Mouse (Mus musculus) midbrain, embryonic 11.5 days (tissue): ENCODE data around the gene Ocel1. TPM values are rescaled to one million over a fixed set of nuclear protein-coding genes. Genes with fewer than 3 reads are reported as not detected.

Experiments
- ATAC-seq: fragments of 200-750 bp; cut with Nextera tagmentation; 2 replicates; pipeline ENCODE4 v1.8.0; 2017; ENCODE audit warnings: moderate TSS enrichment, moderate library complexity; ENCODE audit not compliant: low FRiP score
- DNase-seq: peaks from one replicate; pipeline ENCODE4 v3.0.0; 2015; ENCODE audit warnings: low spot score; ENCODE audit errors: missing footprints
- H3K27ac ChIP-seq: fragments of 300-500 bp; sonication (generic); 2 replicates; pipeline ENCODE4 v1.5.1; 2014; ENCODE audit warnings: low read depth, low read length
- H3K27me3 ChIP-seq: fragments of 300-500 bp; sonication (generic); 2 replicates; pipeline ENCODE4 v1.6.1; 2014; ENCODE audit warnings: mild to moderate bottlenecking, low read length, moderate library complexity, mixed read lengths; ENCODE audit not compliant: control insufficient read depth, insufficient read depth
- H3K36me3 ChIP-seq: fragments of 300-500 bp; sonication (generic); 2 replicates; pipeline ENCODE4 v1.6.1; 2014; ENCODE audit warnings: mild to moderate bottlenecking, low read length, moderate library complexity, mixed read lengths; ENCODE audit not compliant: control insufficient read depth, insufficient read depth
- H3K4me1 ChIP-seq: fragments of 300-500 bp; sonication (generic); 2 replicates; pipeline ENCODE4 v1.6.1; 2014; ENCODE audit warnings: low read length; ENCODE audit not compliant: control insufficient read depth, insufficient read depth
- H3K4me2 ChIP-seq: fragments of 300-500 bp; sonication (generic); 2 replicates; pipeline ENCODE4 v1.6.1; 2014; ENCODE audit warnings: mild to moderate bottlenecking, moderate library complexity
- H3K4me3 ChIP-seq: fragments of 300-500 bp; sonication (generic); 2 replicates; pipeline ENCODE4 v1.5.1; 2014; ENCODE audit warnings: low read depth, low read length
- H3K9ac ChIP-seq: fragments of 300-500 bp; sonication (generic); 2 replicates; pipeline ENCODE4 v1.6.1; 2014; ENCODE audit warnings: low read length
- H3K9me3 ChIP-seq: fragments of 300-500 bp; sonication (generic); 2 replicates; pipeline ENCODE4 v1.6.1; 2016; ENCODE audit warnings: low read length; ENCODE audit not compliant: control insufficient read depth
- WGBS: fragments of 180-500 bp; shearing (Covaris S2); extraction: QIAGEN DNeasy Blood & Tissue Kit; methylation state at CpG from one replicate; pipeline ENCODE4 v1.1.7; 2014; 5-methylcytosine and 5-hydroxymethylcytosine counted together
- polyA plus RNA-seq: library from polyadenylated mRNA; unstranded; fragments of >200 nt; fragmentation: Nextera tagmentation; extraction: Ambion mirVana; gene quantifications from 2 replicates; pipeline ENCODE4 v1.2.1, GENCODE M21; 2014

The Ocel1 gene
- polyA plus RNA-seq, 1 experiment from 2014 or later, result 3.3 TPM

DNA sequence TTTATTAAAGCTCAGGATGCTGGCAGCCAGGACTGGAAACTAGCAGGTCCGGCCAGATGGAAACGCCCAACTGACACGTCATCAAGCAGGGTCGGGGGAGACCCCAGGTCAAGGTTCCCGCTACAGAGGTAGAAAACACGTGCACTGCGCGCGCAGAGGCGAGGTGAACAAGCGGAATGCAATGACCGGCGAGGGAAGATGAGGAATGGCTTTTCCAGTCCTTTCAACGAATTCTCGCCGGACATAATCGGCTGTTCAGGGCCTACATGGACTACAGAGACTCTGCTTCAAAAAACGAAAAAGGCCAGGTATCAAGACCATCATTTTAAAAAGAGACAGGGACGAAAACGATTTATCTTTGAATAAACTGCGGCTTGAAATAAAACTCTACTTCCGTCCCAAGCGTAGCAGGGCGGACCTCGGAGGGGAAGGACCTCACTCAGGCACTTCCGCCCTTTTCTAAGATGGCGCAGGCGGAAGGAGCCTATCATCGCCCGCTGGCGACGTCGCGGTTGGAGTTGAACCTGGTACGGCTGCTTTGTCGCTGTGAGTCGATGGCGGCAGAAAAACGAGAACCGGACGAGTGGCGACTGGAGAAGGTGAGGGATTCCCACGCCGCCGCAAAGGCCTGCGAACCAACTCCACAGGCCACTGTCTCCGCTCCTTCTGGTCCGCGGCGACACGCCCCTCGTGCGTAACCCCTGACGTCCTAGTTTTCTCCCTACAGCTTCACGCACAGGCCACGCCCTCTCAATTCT, 4.1 kb upstream of the Ocel1 start, which contains the start of gene Use1:
Gene Use1, plus strand, starts transcription at position 78 of the 758 bp plus-strand sequence.
- Histone ChIP-seq H3K4me3 (peak within 1 kb of the TSS; percentile 62), H3K27ac (peak within 1 kb of the TSS; percentile 75)
- DNase-seq, result peak; percentile 99

DNA sequence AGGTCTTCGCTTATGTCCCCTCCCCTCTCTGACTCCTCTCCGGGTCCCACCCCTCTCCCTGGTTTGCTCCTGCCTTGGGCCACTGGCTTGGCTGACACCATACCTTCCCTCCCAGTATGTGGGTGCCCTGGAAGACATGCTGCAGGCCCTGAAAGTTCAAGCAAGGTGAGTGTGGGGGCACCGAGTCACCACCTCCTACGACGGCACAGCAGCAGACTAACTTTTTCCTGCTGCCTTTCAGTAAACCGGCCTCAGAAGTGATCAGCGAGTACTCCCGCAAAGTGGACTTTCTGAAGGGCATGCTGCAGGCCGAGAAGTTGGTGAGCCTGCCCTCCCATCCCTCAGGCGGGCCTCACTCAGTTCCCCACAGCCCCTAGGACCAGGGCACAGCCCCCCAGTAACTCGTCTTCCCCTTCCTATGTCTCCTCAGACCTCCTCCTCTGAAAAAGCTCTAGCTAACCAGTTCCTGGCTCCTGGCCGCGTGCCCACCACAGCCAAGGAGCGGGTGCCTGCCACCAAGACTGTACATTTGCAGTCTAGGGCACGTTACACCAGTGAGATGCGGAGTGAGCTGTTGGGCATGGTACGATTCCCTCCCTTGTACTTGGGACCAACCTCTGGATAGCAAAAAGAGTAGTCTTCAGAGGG, 3.4 kb upstream of the Ocel1 start:
- H3K9me3 ChIP-seq, result no peaks in the 10 kb centered on the region
- H3K27ac ChIP-seq, result peak overlapping the region; percentile 75; the same call in 1 of the 2 replicates
- peaks cover 9% of the 10 kb centered on the region for H3K4me1 ChIP-seq
- peak overlapping the region; percentile 67 for H3K4me2 ChIP-seq
- WGBS, result 54% methylated on average over 17 of the region's 17 CpGs
- ATAC-seq, result peak; percentile 82; the same call in 1 of the 2 replicates
- peak overlapping the region; percentile 74 for H3K9ac ChIP-seq
- H3K27me3 ChIP-seq, result no peaks in the 10 kb centered on the region
- H3K36me3 ChIP-seq, result peaks cover 5% of the 10 kb centered on the region; the same call in 1 of the 2 replicates
- DNase-seq, result peak; percentile 66
- peak overlapping the region; percentile 62 for H3K4me3 ChIP-seq

More for the DNA sequence above, 4.1 kb upstream of the Ocel1 start, which contains the start of gene Use1:
- no peaks in the 10 kb centered on the region for H3K27me3 ChIP-seq
- peak; percentile 76 for ATAC-seq
- peak within 1 kb of the TSS; percentile 74 for H3K9ac ChIP-seq
- WGBS, result under 1% methylated on average over 56 of the region's 56 CpGs
- peak within 1 kb of the TSS; percentile 67 for H3K4me2 ChIP-seq
- H3K36me3 ChIP-seq, result peaks cover 5% of the 10 kb centered on the region; the same call in 1 of the 2 replicates
- H3K9me3 ChIP-seq, result no peaks in the 10 kb centered on the region
- H3K4me1 ChIP-seq, result peaks cover 9% of the 10 kb centered on the region

DNA sequence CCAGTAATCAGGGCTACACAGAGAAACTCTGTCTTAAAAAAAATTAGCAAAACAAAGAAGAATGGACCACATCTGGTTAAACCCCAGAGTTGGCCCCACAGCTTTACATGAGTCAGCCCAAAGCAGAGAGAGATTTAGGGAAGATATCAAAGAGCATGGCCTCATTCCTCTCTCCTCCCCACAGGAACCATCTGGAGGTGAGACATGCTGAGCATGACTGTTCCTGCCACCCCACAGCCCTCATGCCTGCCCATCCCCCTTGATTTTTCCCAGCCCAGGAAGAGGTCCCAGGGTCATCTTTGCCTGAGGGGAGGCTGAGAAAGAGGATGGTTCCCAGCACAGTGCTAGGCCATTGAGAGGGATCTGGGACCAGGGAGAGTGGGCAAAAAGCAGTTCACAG, 2.7 kb upstream of the Ocel1 start:
- Histone ChIP-seq H3K27ac (no peak overlapping the region), H3K36me3 (peaks cover 5% of the 10 kb centered on the region; the same call in 1 of the 2 replicates), H3K27me3 (no peaks in the 10 kb centered on the region), H3K9me3 (no peaks in the 10 kb centered on the region), H3K4me2 (no peak overlapping the region), H3K4me3 (no peak overlapping the region), H3K9ac (no peak overlapping the region), H3K4me1 (peaks cover 9% of the 10 kb centered on the region)
- DNase-seq, result peak; percentile 61
- no peak for ATAC-seq

GRCm38 (mm10) chr8:71369040-71369718, 1.9 kb upstream of the Ocel1 start:
- Histone ChIP-seq H3K36me3 (peaks cover 5% of the 10 kb centered on the region; the same call in 1 of the 2 replicates), H3K27me3 (no peaks in the 10 kb centered on the region), H3K9ac (no peak overlapping the region), H3K27ac (no peak overlapping the region), H3K4me1 (peaks cover 9% of the 10 kb centered on the region), H3K4me3 (no peak overlapping the region), H3K4me2 (no peak overlapping the region), H3K9me3 (no peaks in the 10 kb centered on the region)
- 93% methylated on average over 10 of the region's 10 CpGs for WGBS
- peak; percentile 2 for DNase-seq
- ATAC-seq, result no peak

DNA sequence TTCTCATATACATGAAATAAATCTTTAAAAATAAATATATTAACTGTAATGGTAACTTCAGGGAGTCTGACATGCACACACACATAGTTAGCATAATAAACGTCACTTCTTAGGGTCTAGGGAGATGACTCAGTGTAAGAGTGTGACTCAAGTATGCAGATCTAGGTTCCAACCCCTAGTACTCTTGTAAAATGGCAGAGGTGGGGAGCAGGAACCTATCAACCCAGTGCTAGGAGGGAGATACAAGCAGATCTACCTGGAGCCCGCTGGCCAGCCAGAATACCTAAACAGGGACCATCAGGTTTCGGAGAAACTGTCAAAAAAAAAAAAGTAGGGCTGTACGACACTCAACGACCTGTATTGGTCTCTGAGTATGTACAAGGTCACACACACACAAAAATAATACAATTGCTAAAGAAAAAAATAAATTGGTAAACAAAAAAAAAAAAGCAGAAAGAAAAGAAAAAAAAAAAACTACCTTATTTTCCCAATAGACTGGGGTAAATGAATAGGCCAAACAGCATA, 325 bp upstream of the Ocel1 start:
- peak overlapping the region; percentile 35 for H3K4me2 ChIP-seq
- DNase-seq, result peak; percentile 69
- peaks cover 13% of the 10 kb centered on the region for H3K4me1 ChIP-seq
- 29% methylated on average over 5 of the region's 5 CpGs for WGBS
- H3K27ac ChIP-seq, result no peak overlapping the region
- peak overlapping the region; percentile 69 for H3K4me3 ChIP-seq
- ATAC-seq, result no peak
- no peaks in the 10 kb centered on the region for H3K9me3 ChIP-seq
- H3K9ac ChIP-seq, result no peak overlapping the region; the same call in 1 of the 2 replicates
- H3K36me3 ChIP-seq, result peaks cover 5% of the 10 kb centered on the region; the same call in 1 of the 2 replicates
- no peaks in the 10 kb centered on the region for H3K27me3 ChIP-seq

DNA sequence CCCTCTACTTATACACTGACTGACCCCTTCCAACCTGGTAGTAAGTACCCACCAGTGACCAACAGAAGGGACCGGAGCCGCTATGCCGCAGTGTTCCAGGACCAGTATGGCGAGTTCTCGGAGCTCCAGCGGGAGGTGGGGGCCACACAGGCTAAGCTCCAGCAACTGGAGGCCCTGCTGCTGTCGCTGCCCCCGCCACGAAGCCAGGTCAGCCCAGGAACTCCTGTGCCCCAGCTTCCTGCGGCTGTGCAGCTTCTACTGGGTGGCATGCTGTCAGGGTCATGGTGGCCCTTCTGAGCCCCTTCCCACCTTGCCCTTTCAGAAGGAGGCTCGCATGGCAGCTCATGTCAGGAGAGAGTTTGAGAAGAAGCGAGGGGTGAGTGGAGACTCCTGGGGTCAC, 1.3 kb downstream of the Ocel1 start:
- Histone ChIP-seq H3K9me3 (no peaks in the 10 kb centered on the region), H3K4me3 (no peak overlapping the region), H3K27ac (no peak overlapping the region), H3K4me1 (peaks cover 23% of the 10 kb centered on the region), H3K27me3 (no peaks in the 10 kb centered on the region), H3K36me3 (peaks cover 5% of the 10 kb centered on the region; the same call in 1 of the 2 replicates), H3K9ac (no peak overlapping the region), H3K4me2 (no peak overlapping the region)
- DNase-seq, result peak; percentile 85
- 82% methylated on average over 12 of the region's 12 CpGs for WGBS
- ATAC-seq, result no peak

DNA sequence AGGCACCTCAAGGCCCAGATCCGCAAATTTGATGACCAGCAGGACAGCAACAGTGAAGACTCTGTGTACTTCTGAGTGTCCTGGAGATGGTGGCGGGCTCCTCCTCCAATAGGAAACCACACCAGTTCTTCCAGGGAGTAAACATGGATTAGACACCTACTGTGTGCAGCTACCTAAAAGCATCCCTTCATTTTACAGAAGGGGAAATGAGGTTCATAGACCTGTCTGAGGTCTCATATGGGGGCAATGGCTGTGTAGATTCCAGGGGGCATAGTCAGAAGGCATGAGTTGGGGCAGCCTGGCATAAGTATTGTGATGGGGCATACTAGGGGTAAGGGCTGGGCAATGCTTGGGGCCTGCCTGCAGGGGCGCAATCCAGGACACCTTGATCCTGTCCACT, 1.9 kb downstream of the Ocel1 start:
- H3K4me2 ChIP-seq, result no peak overlapping the region
- DNase-seq, result peak; percentile 75
- 92% methylated on average over 3 of the region's 3 CpGs for WGBS
- H3K36me3 ChIP-seq, result peaks cover 9% of the 10 kb centered on the region; the same call in 1 of the 2 replicates
- ATAC-seq, result no peak
- H3K4me3 ChIP-seq, result no peak overlapping the region
- H3K27ac ChIP-seq, result no peak overlapping the region
- H3K4me1 ChIP-seq, result peaks cover 19% of the 10 kb centered on the region
- no peaks in the 10 kb centered on the region for H3K9me3 ChIP-seq
- H3K9ac ChIP-seq, result no peak overlapping the region
- no peaks in the 10 kb centered on the region for H3K27me3 ChIP-seq

GRCm38 (mm10) chr8:71374616-71375206, 3.6 kb downstream of the Ocel1 start:
- WGBS, result 75% methylated on average over 17 of the region's 17 CpGs
- Histone ChIP-seq H3K9me3 (no peaks in the 10 kb centered on the region), H3K4me1 (peaks cover 34% of the 10 kb centered on the region), H3K4me2 (no peak overlapping the region), H3K27me3 (no peaks in the 10 kb centered on the region), H3K27ac (no peak overlapping the region), H3K4me3 (no peak overlapping the region), H3K36me3 (peaks cover 4% of the 10 kb centered on the region; the same call in 1 of the 2 replicates), H3K9ac (no peak overlapping the region)
- peak; percentile 87 for DNase-seq
- no peak for ATAC-seq
